Mouse (Mus musculus) gastrocnemius, adult 2 months (tissue): ENCODE data around the gene Shb. TPM values are rescaled to one million over a fixed set of nuclear protein-coding genes. Genes with fewer than 3 reads are reported as not detected.

Experiments used
- DNase-seq: peaks from one replicate; pipeline ENCODE4 v3.0.0; 2022
- H3K27ac ChIP-seq: fragments of 200-600 bp; 2 replicates; pipeline ENCODE4 v1.8.1; 2022; ENCODE audit warnings: mild to moderate bottlenecking
- H3K4me3 ChIP-seq: fragments of 200-600 bp; 2 replicates; pipeline ENCODE4 v1.8.1; 2022; ENCODE audit warnings: mild to moderate bottlenecking, moderate library complexity
- CTCF ChIP-seq: fragments of 200-600 bp; IDR thresholded peaks from 2 replicates; pipeline ENCODE4 v1.8.1; 2022; ENCODE audit warnings: antibody characterized with exemption, mild to moderate bottlenecking, moderate library complexity
- intact Hi-C: fragments of 180-260 bp; cut with DNase I; formaldehyde crosslinking; loops from one replicate; pipeline ENCODE4 v1.15.1; 2025
- total RNA-seq, 2 experiments: library from RNA; stranded (reverse); gene quantifications; 2 replicates each; pipeline ENCODE4 v1.2.3; 2021

Shb gene
- total RNA-seq, 2 experiments from 2014 or later, result 6.5 to 10.0 TPM

- peak; percentile 71 for DNase-seq
- intact Hi-C loops, result no loop called here
- Histone ChIP-seq H3K4me3 (no peak overlapping the region), H3K27ac (peak overlapping the region; percentile 54)
- no peak for TF ChIP-seq CTCF
These were observed 48.7 kb downstream of the Shb start for GRCm38 (mm10) chr4:45483271-45484245.

- DNase-seq, result no peak
- peak overlapping the region; percentile 50 for H3K27ac ChIP-seq
- no peak for TF ChIP-seq CTCF
- H3K4me3 ChIP-seq, result no peak overlapping the region
- intact Hi-C loops, result no loop called here
These were observed 50.0 kb downstream of the Shb start for GRCm38 (mm10) chr4:45482271-45482670.

- intact Hi-C loops, result no loop called here
- no peak for DNase-seq
- no peak overlapping the region for H3K4me3 ChIP-seq
- H3K27ac ChIP-seq, result peak overlapping the region; percentile 50
- no peak for TF ChIP-seq CTCF
These were observed 50.8 kb downstream of the Shb start for GRCm38 (mm10) chr4:45481431-45481830.

DNA sequence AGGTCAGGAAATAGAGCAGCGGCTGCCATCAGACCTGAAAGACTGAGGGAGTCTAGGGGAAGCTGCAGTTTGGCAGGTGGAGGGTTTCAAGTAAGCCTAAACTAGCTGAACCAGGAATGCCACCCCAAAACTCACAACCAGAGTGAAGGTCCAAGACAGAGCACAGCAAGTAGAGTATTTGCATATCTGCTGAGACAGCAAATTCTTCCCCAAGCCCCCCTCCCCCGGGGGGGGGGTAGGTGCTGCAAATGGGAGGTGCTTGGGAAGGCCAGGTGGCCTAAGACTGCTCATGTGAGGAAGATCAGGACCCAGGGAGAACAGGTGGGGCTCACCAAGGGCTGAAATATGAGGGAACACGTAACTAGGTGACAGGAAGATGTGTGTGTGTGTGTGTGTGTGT, 51.7 kb downstream of the Shb start:
- TF ChIP-seq CTCF, result no peak
- DNase-seq, result no peak
- intact Hi-C loops, result no loop called here
- Histone ChIP-seq H3K27ac (0 out of 2 replicates have a peak overlapping the region, but pooled peaks have one; percentile 38), H3K4me3 (no peak overlapping the region)

DNA sequence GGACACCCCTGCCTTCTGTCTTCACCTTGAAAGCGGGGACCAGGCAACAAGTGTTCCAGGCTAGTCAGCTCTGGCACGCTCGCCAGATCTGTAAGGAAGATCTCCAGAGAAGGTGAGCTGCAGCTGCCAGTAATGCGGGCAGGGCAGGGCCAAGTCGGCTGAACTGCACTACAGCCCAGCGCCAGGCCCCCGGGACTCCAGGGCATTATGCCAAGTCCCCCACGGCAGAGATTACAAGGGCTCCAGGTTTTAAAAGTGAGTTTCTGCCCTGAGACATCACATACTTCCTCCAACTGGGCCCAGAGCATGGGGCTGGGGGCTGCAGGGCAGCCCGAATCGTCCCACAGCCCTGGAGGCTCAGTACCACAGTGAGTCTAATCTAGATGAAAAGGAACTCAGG, 52.8 kb downstream of the Shb start:
- no peak overlapping the region for H3K27ac ChIP-seq
- intact Hi-C loops, result no loop called here
- no peak for TF ChIP-seq CTCF

DNA sequence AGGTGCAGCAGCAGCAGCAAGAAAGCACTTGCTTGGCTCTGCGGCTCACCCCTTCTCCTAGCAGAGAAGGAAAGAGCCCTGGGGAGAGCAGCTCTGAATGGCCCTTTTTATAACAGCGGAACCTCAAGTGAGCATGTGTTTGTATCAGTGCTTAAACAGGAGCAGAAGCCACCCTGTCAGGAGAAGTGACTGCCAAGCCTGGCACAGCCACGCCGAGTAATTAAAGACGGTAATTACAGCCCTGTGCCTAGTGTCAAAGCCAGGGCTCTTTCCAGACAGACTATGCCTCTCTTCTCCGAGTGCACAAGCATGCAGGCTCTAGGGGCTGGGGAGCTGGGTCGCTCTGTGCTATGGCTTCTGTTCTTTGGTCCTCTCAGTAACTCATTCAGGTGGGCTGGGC, 54.1 kb downstream of the Shb start:
- intact Hi-C loops, result no loop called here
- H3K27ac ChIP-seq, result peak overlapping the region; percentile 46
- TF ChIP-seq CTCF, result no peak
- peak; percentile 60 for DNase-seq
- no peak overlapping the region for H3K4me3 ChIP-seq

More for the DNA sequence above, 52.8 kb downstream of the Shb start:
- DNase-seq, result no peak
- no peak overlapping the region for H3K4me3 ChIP-seq

DNA sequence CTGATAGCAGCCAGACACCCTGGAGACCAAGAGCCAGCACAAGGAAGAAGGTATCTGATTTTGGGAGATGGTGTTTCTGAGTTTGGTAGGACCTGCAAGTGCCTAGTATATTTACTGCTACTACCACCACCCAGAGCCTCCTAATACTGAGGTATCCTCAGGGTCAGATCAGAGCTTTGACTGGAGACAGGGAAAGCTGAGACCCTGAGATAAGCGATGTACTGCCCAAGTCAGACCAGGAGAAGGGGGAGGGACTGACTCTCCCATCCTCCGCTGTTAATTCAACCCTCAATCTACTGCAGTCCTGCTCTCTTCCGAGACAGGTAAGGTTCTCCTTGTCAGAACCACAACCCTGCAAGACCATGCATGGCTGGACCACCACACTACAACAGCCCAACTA, 55.2 kb downstream of the Shb start:
- no peak overlapping the region for H3K4me3 ChIP-seq
- H3K27ac ChIP-seq, result no peak overlapping the region
- DNase-seq, result no peak
- TF ChIP-seq CTCF, result no peak
- intact Hi-C loops, result no loop called here

DNA sequence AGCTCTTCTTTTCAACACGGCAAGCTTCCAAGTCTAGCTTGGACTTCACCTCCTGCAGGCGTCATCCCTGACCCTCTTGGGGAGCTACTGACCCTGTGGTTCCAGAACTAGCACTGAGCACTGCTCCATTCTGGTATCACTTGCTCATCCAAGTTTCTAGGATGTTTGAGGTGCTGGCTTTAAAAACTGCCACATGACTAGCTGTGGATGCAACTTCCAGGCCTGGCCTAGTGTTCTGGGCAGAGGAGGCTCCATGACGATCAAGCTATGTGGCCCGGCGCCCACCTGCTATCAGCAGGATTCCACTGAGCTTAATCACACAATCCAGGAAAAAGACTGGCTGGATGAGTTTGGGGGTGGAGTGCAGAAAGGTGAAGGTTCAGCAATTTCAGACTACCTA, 57.4 kb downstream of the Shb start:
- intact Hi-C loops, result loop anchor here (5.0 kb wide), 1 partner anchor 37 kb away; no protein-coding TSS in a partner anchor
- Histone ChIP-seq H3K27ac (peak overlapping the region; percentile 68), H3K4me3 (no peak overlapping the region)
- peak; percentile 80 for DNase-seq
- TF ChIP-seq CTCF, result no peak

GRCm38 (mm10) chr4:45474131-45474530, 58.1 kb downstream of the Shb start:
- H3K4me3 ChIP-seq, result no peak overlapping the region

DNA sequence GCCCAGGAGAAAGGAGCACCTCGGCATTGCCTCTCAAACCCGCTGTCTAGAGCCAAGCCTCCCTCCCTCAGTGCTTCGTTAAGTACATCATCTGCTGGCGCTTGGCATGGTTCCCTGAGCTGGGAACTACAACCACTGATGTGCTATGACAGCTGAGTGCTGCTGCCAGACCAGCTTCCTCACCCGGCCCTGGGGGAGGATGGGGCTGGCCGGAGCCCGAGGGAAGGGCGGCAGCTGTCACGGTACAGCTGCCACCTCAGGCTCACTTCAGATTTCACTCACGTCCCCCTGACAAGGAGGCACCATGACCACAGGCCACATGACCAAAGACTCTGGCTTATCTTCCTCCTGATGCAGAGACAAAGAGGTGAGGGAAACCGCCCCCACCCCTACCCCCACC, 59.1 kb downstream of the Shb start:
- DNase-seq, result peak; percentile 96
- no peak for TF ChIP-seq CTCF
- Histone ChIP-seq H3K4me3 (no peak overlapping the region; the same call in 1 of the 2 replicates), H3K27ac (peak overlapping the region; percentile 68)
- intact Hi-C loops, result loop anchor here (5.0 kb wide), 1 partner anchor 39 kb away; no protein-coding TSS in a partner anchor

More at GRCm38 (mm10) chr4:45474131-45474530, 58.1 kb downstream of the Shb start:
- TF ChIP-seq CTCF, result no peak
- intact Hi-C loops, result loop anchor here (5.0 kb wide), 1 partner anchor 38 kb away; no protein-coding TSS in a partner anchor
- peak overlapping the region; percentile 68 for H3K27ac ChIP-seq
- no peak for DNase-seq

DNA sequence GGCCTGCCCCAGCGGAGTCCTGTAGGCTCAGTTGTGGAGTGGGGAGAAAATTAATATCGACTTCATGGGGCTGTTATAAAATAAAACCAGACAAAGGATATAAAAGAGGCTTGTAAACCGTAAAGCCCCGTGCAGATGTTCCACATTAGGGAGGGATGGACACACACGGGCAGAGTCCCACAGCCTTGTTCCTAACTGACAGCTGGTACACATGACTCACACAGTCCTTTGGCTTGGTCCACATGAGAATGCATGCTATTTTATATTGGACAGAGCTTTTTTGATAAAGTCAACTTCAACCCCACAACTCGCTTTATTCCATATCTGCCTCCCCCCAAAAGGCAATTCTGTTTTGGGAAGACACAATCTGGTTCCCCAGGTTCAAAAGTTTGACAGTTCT, 59.6 kb downstream of the Shb start:
- no peak for TF ChIP-seq CTCF
- peak overlapping the region; percentile 68 for H3K27ac ChIP-seq
- DNase-seq, result no peak
- intact Hi-C loops, result loop anchor here (5.0 kb wide), 1 partner anchor 40 kb away; no protein-coding TSS in a partner anchor
- no peak overlapping the region; the same call in 1 of the 2 replicates for H3K4me3 ChIP-seq

- no peak overlapping the region for H3K4me3 ChIP-seq
- peak overlapping the region; percentile 68 for H3K27ac ChIP-seq
- intact Hi-C loops, result loop anchor here (5.0 kb wide), 1 partner anchor 40 kb away; no protein-coding TSS in a partner anchor
- no peak for TF ChIP-seq CTCF
- no peak for DNase-seq
These were observed 60.4 kb downstream of the Shb start for GRCm38 (mm10) chr4:45471654-45472556.

- intact Hi-C loops, result loop anchor here (5.0 kb wide), 1 partner anchor 58 kb away; no protein-coding TSS in a partner anchor
- TF ChIP-seq CTCF, result no peak
- H3K27ac ChIP-seq, result no peak overlapping the region
These were observed 63.2 kb downstream of the Shb start for GRCm38 (mm10) chr4:45469057-45469456.

More at GRCm38 (mm10) chr4:45469057-45469456, 63.2 kb downstream of the Shb start:
- H3K4me3 ChIP-seq, result no peak overlapping the region
- DNase-seq, result no peak
